Mouse (Mus musculus) cerebellum, adult 9-10 months (tissue): ENCODE measurements at regions not wholly inside any gene's neighbourhood (a gene's known extent, or its start where the extent isn't known, plus 50 kb on each side); places are given as distances from the start of the nearest gene placed in this dataset.
A peak's percentile ranks its signal among the peaks of the same experiment; 100 is the strongest.

ENCODE experiments used
- DNase-seq: peaks from one replicate; pipeline ENCODE4 v3.0.0; 2022

DNA sequence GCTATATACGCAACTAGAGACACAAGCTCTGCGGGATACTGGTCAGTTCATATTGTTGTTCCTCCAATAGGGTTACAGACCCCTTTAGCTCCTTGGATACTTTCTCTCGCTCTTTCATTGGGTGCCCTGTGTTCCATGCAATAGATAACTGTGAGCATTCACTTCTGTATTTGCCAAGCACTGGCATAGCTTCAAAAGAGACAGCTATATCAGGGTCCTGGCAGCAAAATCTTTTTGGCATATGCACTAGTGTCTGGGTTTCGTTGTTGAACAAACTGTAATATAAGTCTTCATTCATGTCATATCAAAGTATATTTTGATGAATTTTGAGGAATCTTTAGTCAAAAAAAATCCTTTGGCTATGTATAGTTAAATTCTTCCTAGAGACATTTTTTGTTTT, 307.0 kb upstream of the Cdh7 start:
- DNase-seq, result no peak

DNA sequence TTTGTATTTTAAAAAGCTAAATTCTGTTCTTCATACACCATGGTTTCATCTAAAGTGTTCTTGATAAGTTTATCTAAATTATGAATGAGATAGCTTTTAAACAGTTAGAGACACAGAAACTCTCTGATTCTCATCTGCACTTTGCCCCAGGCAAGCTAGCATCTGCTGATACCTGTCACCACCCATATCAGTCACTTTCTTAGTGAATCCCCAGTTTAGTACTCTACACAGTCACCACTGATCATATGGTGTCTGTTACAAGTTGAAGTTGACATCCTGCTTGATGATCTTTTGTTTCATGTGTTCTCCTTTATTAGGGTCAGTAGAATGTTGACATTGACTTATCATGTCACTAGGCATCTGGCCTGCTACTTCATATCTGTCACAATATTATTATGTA, 259.8 kb upstream of the Cdh7 start:
- DNase-seq, result no peak

DNA sequence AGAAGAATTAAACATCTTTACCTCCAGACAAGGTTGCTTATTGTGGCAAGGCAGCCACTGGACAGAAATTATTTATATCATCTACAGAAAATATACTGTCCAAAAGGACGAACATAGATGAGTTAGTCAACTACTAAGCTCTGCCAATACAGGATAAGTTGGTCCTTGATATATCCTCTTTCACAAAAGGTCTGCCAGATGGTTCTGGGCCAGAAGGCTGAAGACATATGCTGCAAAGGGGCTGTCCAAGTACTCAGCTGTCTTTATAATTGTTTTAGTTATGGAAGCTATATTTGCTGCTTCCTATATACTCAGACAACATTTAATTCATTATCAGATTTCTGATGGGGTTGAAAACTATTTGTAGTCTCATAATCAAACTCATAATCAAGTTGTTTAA, 246.2 kb upstream of the Cdh7 start:
- peak; percentile 44 for DNase-seq
